Mouse (Mus musculus) heart, postnatal 0 days (tissue): ENCODE data around the gene Ptk6.

ENCODE experiments used
- CTCF ChIP-seq: IDR thresholded peaks from 2 replicates; pipeline ENCODE4 v1.5.1; 2016; ENCODE audit warnings: antibody characterized with exemption, control low read depth, low read depth
- EP300 ChIP-seq: IDR thresholded peaks from 2 replicates; pipeline ENCODE4 v1.6.1; 2016; ENCODE audit warnings: antibody characterized with exemption, low read depth

DNA sequence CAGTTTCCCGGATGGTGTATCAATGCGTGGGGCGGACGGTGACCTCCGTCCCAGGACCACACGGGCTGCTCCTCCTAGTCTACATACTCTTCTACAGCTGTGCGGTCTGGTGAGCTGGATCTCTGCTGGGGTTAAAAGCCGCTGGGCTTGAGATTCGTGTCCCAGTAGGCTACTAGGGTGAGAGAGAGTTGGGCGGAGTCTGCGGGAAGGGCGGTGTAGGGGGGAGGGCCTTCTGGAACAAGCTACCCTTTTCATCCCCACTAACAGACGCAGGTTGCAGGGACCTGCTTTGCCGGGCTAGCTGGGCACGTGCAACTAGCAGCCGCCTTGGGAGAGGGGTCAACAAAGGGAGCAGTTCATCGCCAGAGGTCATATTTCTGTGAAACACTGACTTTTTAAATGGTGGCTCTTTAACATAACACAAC, 10.4 kb upstream of the Ptk6 start, which contains the start of gene Srms:
- TF ChIP-seq CTCF (no peak), EP300 (no peak)
